Mouse (Mus musculus) B cell, adult 2 months (primary cell): Measurements from ENCODE around the gene B3gat2.

Experiments
- DNase-seq, 2 experiments: peaks; one replicate each; pipeline ENCODE4 v3.0.0; 2022

The B3gat2 gene

DNA sequence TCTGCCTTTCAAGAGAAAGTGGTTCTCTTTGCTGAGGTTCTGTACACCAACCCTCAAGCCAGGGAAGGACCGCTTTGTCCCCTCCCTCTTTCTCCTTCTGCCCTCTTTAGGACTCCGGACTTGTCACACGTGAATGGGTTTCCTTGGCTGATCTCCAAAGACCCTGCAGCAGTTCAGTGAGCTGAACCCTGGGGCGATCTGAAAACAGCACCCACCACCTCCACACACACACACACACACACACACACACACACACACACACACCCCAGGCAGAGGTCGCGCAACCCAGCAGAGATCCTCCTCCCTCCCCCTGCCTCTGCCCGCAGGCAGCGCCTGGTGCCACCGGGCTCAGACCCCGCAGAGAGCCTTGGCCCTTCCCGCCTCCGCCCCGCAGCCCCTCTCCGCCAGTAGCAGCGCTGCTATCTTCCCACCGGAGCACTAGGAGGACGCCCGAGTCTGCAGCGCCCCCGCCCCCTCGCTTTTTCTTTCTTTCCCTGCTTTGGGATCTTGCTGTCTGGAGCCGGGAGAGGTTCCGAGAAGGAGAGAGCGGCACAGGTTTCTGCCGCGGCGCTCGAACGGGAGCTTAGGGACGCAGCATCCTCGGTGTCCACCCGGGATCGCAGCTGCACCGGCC lies at the start of gene B3gat2:
Gene B3gat2, plus strand, starts transcription at position 252 of the 634 bp plus-strand sequence.
- peak; percentile 25 to 36 for DNase-seq

DNA sequence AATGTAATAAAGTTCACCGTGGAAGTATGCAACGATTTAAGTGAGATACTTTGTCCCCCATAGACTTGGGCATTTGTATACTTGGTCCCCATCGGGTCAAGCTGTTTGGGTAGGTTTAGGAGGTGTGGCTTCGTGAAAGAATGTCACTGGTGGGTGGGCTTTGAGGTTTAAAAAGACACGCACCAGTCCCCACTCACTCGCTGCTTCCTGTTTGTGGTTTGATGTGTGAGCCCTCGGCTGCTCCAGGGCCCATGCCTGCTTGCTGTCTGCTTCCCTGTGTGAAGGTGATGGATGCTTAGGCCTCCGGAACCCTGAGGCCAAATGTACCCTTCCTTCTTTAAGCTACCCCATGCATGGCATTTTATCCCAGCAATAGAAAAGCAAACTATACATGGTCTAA lies 41.2 kb upstream of the B3gat2 start:
- peak; percentile 78 to 79 for DNase-seq

DNA sequence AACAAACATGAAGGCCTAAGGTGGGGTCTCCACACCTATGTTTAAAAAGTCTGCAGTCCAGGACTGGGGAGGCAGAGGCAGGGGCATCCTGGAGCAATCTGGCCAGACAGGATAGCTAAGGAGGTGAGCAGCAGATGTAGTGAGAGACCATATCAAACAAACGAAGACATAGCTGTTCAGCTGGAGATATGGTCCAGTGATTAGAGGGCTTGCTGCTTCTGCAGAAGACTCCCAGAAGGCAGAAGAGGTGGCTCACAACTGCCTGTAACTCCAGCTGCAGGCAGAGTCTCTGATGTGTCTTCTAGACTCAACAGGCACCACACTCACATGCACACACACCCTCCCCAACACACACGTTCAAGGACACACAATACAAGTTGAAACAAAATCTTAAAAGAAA lies 40.5 kb upstream of the B3gat2 start:
- peak; percentile 63 to 64 for DNase-seq

DNA sequence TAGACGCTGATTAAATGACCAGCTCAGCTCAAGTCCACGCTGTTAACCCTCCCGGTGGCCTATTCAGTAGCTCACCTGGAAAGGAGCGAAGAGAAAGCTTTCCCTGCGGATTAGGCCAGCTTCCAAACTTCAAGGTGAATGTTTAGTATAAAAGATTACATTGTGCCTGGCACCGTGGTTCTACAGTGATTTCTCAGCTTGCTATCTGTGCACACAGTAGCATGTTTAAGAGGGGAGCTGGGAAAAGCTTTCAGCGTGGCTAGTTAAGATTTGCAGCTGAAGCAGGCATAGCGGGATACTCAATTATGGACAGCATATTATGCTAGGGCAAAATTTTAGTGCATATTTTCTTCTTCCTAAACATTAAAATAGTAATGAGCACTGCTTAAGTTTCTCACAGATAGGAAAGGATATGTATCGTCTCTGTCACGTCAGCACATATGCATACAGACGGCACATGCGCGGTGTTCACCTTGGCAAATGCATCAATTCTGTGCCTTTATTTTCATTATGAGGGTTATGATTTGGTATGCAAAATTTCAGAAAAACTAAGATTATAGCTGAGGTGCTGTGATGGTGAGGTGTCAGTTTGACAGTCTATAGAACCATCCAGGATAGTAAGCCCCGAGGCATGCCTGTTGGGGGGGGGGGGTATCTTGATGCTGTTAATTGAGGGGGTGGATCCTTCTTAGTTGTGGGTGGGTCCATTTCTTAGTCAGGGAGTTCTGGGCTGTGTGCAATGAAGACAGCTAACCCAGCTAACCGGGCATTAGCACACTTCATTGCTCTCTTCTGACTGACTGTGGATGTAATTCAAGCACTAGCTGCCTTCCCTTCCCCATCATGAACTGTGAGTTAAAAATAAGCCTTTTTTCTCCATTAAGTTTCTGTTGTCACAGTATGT lies 38.8 kb upstream of the B3gat2 start:
- DNase-seq, result no peak

DNA sequence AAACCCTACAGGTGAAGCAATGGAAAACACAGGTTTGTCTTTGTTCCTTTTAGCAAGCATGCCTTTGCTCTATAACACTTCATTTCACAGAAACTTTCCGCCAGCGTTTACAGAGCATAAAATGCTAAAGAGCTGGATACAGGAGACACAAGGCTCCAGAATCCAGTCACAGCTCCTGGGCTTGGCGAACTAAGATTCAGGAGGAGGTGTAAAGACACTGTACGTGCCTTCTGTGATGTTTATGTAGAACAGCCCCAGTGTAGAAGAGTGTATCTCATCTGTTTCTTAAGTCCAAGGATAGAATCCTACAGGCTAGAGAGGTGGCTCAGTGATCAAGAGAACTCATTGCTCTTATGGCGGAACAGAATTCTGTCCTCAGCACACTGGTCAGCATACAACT lies 30.2 kb upstream of the B3gat2 start:
- no peak for DNase-seq

DNA sequence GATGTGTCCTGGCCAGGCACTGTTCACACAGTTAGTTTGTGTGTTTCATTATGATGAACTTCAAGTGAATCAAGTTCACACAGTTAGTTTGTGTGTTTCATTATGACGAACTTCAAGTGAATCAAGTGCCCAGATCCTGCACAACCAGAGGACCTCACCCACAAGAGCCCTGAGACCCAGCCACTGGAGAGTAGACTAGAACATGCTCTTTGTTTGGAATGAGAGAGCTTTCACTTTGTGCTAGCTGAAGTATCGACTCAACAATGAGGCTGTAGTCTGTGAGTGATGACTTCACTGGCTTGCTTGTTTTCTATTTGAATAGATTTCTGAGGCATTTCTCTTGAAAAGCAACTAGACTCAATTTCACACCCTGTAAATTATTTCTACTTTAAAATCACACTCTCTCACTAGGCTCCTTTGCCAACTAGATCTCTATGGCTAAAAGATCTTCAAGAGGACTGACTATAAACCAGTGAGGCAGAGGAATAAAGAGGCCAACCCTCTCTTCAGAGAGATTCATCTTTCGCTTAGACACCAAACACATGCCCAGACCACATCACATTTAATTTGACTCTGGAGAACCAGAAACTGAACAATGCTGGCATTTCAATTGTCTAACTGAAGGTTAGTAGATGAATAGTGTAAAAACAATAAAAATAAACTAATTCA lies 10.6 kb upstream of the B3gat2 start:
- no peak for DNase-seq

DNA sequence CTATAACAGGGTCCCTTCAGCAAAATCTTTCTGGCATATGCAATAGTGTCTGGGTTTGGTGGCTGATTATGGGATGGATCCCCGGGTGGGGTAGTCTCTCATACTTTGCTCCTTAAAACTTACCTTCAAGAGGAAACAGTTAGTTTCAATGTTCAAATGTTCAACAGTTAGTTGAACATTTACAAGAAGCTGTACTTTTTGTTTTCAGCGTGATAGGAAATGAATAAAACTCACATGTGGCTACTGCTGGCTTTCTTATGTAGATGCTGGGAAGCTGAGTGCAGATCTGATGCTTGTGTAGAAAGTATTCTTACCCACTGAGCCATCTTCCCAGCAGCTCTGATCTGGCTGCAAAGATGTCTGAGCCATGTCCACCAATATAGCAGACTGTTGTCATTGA lies 8.5 kb upstream of the B3gat2 start:
- DNase-seq, result no peak

DNA sequence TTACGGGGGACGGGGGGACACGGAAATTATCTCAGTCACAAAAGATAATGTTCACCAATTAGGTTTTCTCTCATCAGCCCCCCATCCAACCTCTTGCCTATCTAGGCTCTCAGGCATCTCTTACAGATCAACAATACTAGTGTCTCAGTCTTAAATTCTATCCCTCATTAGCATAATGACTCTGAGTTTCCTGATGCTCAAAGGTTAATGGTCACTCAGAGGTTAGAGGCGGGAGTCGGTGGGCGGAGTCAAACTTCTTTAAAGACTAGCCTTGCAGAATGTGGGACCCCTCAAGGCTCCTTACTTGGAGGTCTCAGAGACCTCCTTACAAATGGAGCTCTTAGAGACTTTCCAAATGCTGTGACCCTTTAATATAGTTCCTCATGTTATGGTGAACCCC lies 8.0 kb upstream of the B3gat2 start:
- DNase-seq, result no peak

DNA sequence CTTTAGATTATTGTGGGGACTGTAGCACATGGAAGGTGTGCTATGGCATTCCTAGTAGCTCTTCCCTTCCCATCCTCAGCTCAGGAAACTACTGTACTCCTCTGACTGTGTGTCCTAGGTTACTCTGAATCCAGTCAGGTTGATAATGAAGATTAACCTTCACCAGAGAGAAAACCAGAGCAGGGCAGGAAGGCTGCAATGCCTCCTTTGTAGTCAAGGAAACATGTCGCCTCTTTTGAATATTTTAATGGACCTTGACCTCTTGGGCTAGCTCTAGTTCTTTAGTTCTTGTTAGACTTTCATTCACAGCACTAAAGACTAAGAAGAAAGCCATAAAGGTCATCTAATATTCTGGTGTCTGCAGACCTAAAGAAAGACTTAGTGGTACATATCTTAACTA lies 7.2 kb upstream of the B3gat2 start:
- DNase-seq, result no peak

DNA sequence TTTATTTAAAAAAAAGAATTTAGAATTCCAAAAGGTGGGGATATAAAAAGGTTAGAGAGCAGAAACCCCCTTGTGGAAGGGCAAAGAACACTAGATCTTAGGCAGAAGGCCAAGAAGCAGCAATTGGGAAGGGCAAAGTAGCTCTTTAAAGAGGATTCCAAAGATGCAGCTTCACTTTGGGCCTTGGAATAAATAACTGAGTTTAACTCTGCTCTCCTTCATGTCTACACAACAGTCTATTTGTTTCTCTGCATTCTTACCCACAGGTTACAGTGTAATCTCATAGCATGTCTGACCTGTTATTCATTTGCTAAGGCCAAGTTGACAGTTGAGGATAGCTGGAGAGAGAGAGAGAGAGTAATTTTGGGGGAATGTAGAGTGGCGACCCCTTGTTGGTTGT lies 6.6 kb upstream of the B3gat2 start:
- no peak for DNase-seq

DNA sequence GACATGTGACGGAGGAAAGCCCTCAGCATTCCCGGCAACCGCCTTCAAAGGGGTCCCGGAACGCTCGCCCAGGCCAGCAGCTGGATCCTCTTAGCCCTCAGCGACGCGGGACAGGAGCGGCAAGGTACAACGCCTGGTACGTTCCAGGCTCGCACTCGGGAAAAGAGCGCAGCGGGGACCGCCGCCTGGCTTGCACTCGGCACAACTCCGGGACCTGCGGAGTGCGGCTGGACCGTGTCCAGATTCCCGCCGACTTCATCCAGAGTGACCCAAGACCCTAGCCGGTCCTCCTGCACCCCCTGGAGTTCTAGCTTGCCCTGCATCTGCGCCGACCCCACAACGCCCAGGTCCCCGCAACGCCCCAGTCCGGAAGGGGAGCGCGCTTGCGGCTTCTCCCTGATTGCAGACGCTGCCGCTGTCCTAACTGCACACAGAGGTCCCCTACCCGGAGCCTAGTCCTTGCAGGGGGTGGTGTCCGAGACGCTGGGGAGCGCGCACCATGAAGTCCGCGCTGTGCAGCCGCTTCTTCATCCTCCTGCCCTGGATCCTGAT lies 659 bp downstream of the B3gat2 start:
- peak in 1 of 2 experiments; percentile 38 for DNase-seq

DNA sequence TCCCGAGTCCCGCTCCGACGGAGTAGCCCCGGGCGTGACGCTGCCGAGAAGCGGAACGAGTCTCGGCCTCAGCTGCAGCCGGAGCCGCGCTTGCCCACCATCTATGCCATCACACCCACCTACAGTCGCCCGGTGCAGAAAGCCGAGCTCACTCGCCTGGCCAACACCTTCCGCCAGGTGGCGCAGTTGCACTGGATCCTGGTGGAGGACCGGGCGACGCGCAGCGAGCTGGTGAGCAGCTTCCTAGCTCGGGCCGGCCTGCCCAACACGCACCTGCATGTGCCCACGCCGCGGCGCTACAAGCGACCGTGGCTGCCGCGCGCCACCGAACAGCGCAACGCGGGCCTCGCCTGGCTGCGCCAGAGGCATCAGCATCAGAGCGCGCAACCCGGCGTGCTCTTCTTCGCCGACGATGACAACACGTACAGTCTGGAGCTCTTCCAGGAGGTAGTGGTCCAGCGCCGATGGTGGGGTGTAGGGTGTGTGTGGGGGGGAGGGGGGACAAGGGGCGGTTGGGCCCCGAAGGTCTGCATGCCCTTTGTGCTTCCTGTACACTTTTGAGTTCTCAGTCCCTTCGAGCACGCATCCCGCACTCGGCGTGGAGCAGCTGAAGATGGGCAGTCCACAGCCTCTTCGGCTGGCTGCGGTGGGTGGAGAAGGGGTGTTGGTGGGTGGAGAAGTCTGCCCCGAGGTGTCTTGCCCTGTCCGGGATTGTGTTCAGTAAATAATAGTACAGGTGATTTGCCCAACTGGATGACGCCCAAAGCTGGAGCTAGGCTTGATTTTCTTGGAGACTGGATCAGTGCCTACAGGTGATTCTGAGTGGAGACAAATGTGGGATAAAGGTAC lies 1.5 kb downstream of the B3gat2 start:
- DNase-seq, result peak; percentile 94 to 95

DNA sequence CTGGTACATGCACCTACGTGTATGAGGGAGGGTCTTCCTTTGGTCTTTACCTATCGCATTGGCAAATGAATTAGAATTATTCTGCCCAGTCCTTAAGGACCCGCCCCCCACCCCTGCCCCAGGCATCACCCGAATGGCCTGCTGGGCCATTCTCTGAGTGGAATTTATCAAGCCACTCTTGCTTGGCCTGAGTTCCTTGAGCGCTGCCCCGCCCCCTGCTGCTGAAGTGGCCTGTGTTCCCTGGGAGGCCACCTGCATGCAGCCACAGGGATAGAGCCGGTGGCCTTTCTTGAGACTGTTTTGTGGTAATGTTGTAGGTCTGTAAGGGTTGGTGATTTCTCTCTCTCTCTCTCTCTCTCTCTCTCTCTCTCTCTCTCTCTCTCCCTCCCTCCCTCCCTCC lies 2.2 kb downstream of the B3gat2 start:
- DNase-seq, result no peak

DNA sequence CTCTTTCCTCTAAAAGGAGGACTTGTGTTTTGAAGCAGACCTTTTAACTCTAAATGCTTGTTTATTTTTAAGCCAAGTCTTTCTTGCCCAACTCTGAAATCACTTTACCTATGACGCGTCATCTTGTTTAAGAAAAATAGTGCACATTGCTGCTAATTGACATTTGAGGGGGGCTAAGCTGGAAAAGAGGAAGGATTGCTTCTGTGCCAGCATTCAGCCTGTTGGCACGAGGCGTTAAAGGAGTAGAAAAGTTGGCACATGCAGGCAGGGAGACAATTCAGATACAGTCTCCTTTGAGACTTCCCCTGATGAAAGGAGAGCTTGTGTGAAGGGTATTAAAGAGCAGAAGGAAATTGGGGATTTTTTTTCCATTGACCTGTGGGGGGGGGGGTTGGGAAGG lies 3.2 kb downstream of the B3gat2 start:
- DNase-seq, result no peak

DNA sequence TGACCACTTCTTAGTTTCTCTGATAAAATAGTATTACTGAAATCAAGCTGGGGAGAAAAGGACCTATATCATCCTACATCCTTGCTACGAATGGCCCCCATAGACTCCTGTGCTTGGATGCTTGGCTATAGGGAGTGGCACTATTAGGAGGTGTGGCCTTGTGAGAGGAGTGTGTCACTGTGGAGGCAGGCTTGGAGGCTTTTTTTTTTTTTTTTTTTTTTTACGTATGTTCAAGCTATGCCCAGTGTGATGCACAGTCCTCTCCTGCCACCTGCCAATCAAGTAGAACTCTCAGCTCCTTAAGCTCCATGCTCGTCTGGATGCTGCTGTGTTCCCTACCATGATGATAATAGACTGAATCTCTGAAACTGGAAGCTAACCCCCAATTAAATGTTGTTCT lies 11.5 kb downstream of the B3gat2 start:
- DNase-seq, result no peak

DNA sequence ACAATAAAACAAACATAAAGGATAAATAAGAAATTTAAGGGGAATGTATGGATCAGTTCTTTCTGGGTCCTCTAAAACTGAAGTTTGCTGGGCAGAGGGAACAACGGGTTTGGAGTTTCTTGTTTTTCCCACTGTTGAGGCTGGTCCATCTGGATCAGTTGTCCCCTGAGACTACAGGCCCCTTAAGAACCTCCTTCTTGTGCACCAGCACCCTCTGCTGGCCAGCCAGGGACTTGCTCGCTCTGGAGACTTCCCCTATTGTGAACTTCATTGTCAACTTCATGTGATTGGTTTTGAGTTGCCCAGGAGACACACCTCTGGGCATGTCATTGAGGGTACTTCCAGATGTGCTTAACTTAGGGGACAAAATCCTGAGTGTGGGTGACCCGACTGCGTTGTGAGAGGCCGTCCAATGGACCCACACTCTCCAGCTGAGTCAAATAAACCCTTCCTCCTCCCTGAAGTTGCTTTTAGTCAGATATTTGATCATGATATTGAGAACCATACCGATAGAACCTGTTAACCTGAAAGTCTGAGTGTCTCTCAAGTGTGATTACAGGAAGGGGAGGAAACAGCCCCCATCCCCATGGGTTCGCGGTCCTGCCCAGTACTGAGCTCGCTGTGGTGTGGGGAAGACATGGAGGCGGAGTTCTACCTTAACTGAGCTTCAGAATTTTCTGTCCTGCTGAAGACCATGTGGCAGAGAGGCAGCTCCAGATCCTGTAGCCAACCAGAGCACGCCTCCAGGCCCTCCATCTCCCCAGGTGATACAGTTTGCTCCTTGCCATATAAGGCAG lies 31.4 kb downstream of the B3gat2 start:
- peak; percentile 88 to 90 for DNase-seq

DNA sequence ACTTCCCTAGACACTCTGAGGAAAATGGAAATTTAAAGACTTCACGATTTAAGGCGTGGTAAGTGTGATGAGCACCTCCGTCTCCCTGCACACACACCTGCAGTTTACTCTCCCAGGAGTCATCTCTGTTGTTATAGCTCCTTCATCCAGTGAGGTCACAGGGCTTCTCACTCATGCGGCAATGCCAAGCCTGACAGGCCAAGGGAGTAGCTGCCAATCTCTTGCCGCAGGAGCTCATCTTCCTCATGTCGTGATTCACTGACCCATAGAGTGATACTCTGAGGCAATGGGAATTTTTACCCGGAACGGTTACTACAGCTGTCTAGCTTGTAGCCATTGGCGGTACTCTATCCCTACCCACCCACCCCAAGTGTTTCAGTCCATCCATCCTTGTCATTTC lies 36.8 kb downstream of the B3gat2 start:
- no peak for DNase-seq

DNA sequence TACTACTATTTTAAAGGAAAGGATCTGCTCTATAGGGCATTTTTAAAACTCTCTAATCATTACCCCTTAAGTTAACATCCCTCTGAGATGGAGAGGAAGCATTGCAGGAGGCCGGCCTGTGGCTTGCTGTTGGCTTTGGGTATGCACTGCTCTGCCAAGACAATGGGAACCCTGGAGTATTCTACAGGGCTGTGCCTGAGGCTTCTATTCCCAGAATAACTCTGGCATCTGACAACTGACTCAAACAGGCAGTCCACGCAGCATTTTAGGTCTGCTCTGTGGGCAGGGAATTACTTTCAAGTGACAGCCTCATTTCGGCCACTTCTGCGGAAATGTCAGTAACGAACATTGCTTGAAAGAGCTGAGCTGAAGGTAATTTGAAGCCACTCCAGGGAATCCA lies 60.1 kb downstream of the B3gat2 start:
- no peak for DNase-seq

DNA sequence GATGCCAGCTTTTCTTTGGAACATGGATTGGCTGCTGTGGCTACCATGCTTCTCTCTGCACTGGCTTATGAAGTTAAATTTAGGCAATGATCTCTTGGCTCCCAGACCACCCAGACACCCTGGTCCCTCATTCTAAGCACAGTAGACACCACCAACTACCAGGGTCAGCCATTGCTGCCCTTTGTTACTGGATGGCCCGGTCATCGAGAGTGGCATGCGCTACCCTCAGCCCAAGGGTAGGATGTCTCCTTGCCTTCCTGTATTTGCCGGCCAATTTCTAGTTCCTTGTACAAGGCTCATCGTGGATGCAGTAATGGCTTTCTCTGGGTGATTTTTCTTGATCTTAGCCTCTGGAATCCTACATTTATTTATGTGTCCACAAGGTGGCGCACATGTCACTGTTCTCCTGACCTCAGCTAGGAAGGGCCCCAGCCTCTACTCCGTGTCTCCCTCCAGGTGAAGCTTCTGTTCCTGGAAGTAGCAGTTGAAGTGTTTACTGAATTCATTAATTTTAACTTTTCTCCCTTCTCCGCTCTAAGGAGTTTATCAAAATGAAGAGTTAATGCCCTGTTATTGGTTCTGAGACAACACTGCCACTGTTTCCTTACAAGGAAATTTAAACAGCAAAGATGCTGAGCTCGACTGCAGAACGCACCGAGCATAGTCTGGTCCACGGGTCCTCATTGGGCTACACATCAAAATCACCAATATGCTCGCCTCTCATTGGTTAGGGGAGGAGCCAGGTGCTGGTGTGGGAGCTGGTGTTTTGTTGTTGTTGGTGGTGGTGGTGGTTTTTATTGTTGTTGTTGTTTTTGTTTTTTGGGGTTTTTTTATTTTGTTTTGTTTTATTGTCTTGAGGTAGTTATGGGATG lies 65.6 kb downstream of the B3gat2 start:
- DNase-seq, result peak; percentile 57 to 60

DNA sequence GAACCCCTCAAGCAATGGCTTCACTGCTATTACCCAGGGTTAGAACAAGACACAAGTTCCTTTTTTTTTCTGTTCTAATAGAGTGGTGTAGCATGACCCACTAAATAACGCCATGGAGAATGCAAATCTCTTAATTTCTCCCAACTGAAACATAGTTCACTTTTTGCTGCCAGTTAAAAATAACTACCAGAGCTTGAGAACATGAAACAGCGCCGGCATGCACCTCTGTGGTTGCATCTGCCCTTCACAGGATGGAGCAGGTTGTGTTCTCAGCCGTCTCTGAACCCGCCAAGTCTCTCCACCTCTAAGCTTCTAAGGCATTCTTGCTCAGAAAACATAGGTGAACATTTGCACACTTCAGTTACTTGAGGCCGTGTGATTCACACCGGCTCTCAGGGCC lies 72.7 kb downstream of the B3gat2 start:
- peak; percentile 29 to 42 for DNase-seq

DNA sequence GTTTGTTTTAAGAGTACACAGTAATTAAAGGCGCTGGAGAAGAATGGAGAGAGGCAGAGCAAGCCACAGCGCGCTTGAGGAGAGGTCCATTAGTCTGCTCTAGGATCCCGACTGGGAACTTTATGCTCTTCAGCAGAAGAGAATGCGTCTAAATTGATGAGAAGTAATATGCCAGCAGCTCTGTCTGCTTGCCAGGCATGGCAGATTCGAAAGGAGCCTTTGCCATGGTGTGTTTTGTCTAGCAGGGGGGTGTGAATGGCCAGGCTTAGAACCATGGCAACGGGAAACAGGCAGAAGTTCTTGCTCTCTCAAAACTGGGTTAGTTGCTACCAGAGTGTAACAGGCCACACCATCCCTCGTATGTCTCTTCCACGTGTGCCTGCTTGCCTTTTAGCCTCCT lies 73.3 kb downstream of the B3gat2 start:
- DNase-seq, result no peak
